Mouse (Mus musculus) right cerebral cortex, postnatal 10 days (tissue): Measurements from ENCODE around the gene Vangl2.

Experiments used
- DNase-seq, 2 experiments: peaks; one replicate each; pipeline ENCODE4 v3.0.0; 2021; ENCODE audit warnings: low spot score in 2 of 2

Gene Vangl2

DNA sequence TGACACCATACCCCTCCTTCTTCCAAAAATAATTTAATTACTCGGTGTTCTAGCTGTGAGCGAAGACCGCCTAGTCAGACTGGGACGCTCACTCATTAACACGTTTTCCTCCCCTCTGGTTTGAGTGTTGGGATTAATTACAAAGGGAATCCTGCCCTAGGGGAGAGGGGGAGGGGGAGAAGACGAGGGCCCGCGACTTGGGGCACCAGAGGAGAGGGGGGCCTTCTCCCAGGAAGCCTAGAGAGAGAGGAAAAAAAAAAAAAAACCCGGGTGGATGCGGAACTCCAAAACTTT, 488 bp downstream of the Vangl2 start:
- DNase-seq, result no peak

DNA sequence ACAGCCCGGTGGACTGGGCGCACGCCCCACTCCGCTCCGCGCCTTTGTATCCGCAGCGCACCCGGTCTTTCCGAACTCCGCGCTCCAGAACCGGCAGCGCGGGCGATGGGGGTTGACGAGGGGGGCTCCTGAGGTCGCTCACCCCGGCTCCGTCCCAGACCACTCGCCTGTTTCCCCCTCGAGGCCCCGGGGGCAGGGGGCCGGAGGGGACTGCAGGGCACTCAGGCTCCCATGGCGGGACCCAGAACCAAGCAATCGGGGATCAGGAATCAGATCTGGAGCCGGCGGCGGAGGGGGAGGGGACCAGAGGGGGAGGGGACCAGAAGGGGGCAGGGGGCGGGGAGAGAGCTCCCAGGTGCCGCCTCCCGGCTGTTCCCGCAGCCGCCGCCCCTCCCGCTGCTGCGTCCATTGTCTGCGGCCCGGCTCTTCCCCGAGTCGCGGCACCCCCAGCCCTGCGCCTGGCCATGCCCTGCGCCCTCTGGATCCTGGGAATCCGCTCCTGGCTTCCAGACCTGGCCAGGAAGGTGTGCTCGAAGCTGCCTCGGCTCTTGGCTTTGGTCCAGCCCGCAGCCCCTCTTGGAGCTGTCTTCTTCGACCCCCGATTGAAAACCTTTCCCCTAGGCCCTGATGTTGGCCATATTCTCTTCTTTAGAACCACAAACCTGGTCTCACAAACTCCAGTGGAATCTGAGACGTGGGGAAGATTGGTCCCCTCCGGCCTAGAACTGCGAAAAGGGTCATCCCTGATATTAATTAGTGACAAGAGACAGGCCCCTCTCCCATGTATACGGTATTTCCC, 1.0 kb downstream of the Vangl2 start:
- peak; percentile 87 to 90 for DNase-seq

DNA sequence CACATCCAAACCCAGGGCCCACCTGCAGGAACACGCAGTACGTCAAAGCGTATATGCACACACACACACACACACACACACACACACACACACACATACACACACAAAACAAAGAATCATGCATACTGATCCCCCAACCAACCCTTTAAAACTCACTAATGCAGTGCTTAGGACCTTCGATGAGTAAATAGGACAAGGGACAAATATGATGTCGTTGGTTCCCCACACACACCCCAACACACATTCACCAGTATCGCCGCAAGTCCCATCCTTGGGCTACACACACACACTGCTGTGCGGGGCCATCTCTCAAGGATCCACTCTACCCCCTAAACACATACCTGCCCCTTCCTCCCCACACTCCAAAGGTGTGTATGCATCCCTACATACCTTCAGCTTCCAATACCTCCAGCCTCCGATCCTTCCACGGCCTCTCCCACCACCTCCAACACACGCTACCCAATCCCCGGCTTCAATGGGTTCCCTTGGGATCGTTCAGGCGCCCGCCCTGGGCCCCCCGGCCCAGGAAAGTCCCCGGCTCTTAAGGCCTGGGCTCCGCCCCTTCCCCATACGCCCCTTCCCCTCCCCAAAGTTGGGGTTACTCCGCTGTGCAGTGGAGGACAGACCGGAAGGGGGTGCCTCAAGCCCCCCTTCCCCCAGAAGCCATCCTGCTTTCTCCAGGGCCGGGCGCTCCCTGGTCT, 1.9 kb downstream of the Vangl2 start:
- DNase-seq, result peak in 1 of 2 experiments; percentile 52

DNA sequence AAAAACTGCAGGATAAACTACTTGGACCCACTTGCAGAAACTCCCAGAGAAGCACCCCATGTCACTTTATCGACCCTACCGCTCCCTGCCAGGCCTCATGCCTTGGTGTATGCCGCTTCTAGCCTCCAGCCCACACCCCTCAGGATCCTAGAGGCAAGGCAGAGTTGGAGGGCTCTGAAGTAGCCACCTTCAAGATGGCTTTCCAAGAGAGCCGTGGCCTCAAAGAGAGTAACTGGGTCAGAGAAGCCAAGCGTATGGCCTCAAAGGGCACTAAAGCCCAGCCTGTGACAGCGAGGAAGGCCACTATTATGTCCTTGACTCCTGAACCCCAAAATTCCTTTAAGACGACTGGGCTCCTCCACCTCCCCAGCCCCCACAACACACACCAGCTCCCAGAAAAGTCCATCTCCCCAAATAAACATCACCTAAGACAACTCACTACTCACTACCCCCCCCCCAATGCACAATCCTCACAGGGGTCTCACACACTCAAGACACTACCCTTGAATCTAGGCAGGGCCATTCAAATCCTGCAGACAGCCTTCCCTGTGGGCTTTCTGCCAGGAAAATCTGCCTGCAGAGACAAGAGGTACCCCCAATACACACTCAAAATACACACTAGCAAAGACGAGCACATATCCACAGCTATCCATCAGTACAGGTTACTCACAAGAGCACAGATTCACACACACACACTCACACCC, 2.9 kb downstream of the Vangl2 start:
- peak in 1 of 2 experiments; percentile 42 for DNase-seq

DNA sequence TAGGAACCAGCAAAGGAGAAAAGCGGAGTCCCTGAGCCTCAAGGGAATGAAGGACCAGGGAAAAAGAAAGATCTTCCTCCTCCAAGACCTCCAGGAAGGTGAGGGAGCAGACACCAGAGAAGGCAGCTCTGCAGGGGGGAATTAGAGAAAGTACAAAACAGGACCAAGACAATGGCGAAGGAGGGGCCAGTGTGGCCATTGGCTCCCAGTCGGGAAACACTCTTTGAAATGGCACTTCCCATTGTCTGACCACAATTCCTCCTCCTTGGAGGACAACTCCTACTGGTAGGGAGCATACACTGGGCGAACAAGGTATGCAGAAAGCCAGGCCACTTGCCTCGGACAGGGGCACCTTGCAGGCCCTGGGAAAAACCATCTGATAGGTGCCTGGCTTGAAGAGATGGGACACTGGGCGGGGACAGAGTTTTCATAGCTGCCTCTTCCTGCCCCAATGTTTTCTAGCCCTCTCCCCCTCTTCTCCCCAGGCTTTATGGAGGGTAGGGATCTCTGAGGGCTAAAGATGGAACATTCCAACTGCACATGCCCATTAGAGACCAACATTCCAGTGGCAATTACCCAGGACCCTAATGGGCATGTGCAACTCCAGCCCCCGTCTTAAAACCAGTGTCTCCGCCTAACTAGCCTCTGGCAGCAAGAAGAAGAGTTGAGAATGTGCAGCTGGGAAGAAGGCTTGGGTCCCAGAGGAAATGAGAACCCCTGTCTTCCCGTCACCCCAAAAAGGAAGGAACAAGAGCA, 3.9 kb downstream of the Vangl2 start:
- DNase-seq, result no peak

DNA sequence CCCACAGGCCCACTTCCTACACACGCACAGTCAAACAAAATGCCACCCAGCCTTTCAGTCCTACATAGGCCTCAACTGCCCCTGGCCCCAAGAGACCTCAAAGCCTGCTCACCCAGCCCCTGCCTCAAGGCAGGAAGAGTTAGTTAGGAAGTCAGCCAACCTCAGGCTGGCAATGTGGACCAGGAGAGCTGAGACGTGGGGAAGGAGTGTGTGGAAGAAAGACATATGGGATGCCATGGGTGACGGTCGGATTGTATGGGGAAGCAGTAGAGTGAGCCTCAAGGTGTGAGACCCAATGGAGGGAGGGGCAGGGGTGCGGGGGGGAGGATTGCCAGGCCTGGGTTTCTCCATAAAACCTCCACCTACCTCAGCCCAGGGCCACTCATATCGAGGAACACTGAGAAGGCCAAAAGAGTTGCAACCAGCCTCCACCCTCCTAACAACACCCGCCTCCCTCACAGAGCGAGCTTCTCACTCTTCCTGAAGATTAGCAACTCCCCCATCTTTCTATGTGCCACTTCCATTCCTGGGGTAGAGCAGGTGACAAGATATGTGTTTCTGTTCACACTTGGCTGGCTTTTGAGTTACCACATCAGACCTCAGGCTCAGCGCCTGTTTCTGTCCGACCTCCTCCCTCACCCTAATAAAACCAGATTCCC, 8.3 kb downstream of the Vangl2 start:
- no peak for DNase-seq

DNA sequence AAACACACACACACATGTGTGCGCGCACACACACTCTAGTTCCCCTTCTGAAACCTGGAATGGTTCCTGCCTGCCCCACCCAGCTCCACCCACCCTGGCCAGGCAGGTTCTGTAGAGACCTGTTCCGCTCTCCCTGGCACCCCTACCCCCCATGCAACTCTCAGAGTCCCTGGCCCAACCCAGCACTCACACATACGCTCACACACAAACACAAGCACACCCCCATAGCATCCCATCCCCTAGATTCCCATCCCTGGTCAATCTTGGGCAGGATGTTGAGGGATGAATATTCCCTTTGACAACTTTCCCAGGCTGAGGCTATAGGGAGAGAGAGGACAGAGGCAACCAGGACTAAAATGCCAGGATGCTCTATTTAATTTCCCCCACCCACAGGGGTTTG, 8.9 kb downstream of the Vangl2 start:
- no peak for DNase-seq

DNA sequence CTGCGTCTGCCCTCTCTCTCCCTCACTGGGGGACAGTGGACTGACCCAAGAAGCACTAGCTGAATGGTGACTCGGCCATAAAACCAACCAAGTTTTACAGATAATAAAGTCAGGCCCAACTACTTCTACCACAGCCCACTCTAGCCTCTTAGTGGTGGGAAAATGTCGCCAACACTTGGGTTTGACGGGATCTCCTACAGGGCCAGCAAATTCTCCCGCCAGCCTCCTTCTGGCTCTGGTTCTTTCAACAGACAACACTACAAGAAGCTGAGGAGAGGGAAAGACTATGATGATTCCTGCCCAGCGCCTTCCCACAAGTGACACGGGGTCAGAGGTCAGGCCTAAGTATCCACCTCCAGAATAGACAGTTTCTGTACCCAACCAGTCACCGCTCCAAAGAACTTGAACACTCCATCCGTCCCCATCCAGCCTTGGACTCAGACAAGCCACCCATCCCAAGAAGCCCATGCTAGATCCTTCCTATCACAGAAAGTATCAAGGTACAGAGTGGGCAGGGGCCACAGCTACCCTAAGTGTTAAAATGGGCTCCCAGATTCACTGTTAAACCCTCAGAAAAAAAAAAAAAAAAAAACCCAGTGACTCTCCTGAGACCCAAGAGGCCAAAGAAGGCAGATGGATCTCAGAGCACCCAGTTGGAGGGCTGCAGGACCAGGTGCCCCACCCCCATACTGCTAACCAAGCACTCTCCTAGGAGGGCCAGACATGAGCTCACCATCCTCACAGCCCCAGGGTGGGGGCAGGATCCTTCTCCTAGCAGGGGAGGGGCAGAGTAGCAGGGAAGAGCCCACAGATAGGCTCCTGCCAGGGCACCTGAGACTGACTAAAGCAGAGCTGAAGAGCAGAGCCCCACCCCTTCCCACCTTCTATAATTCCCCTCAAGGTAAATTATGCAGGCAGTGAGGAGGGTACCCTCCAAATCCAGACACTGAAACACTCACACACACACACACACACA, 9.6 kb downstream of the Vangl2 start:
- no peak for DNase-seq

DNA sequence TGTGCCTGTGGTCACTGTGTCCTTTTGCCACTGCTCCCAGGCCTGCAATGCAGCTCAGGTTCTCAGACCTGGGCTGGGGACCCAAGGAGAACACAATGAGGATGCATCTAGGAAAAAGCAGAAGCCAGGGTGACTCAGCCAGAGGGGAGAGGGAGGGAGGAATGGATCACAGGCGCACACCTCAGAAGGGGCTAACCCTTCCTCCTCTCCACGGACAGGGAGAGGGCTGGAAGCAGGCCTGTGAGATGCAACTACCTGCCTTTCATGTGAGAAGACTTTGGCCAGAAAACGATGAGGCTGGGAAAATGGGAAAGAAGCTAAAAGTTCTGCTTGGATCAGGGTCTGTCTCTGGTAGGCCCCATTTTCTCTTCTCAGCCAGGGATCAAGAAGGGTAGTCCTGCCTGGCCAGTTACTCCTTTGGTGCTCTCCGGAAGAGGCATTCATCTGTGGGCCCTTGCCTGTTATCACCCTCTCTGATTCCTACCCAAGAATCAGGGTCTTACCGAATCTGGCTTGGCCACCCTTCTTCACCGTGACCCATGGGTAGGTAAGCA, 10.7 kb downstream of the Vangl2 start:
- no peak for DNase-seq

DNA sequence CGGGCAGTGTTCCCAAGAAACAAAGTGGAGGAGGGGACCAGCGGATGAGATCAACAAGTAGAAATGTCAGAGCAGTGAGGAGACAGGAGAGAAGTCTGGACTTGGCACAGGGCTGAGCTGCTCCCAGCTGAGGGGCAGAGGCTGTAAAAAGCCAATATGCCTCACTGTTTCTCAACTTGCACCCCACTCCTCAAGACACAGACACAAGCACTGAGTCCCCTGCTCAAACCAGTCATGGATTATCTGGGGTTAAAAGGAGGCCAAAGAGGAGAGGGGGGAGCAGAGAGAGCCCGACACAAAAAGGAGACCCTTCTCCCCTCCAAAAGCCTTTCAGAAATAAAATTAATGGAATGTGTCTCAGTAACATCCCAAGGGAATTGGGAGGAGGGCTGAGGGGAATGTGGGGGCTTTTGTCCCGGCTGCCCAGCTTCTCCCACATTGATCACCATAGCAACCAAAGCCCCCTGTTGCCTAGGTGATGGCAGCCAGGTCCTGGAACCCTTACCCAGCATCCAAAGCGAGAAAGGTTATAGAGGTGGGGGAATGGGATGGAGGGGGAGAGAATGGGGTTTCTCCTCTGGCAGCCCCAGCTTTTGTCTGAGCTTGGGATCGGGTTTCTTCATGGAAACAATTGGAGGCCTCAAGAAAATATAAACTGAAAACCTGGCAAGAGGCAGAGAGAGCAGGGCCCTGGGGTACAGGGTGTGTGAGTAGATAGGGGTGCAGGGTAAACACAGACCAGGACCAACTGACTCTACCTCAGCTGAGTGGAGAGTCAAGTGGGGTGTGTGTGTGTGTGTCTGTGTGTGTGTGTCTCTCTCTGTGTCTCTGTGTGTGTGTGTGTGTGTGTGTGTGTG, 11.4 kb downstream of the Vangl2 start:
- DNase-seq, result peak in 1 of 2 experiments; percentile 51

DNA sequence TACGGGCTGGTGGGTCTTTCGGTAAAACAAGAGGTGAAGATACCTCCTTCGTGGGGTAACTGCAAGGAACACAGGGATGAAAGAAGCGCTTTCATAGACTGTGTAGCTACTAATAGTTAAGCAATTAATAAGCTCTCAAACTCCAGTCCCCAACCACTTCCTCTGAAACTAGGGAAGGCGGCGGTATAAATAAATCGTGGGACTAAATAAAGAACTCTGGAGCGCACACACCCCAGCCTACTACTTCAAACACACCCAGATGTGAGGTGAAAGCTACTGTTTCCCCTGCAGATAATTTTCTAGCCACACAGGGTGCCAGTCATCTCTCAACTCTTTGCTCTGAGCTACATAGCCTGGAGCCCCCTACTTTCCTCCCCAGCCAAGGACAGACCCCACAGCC, 12.2 kb downstream of the Vangl2 start:
- DNase-seq, result no peak

DNA sequence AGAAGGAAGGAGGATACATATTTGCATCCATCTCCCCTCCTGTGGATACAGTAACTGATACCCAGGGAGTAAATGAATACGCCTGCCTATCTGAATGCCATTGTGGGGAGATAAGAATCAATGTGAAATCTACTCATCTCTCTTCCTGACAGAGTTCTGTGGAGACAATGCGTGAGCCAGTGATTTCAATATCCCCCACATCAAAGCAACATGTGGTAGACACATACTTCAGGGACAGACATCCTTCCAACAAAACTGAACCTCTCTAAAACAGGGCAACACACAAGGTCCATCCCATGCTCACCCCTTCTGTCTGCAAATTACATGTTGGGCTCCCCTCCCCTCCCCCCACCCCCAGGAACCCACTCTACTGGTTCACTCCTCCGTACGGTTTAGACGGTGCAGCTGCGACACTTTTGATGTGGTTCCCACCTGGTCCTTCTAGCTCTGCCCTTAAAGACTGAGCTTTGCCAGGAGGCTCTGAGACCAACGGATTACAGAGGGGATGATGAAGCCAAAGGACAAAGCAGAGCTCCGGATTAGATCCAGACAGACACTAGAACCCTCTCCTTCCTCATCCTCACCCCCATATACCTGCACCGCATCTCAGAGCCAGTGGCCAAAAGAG, 12.8 kb downstream of the Vangl2 start:
- DNase-seq, result no peak

DNA sequence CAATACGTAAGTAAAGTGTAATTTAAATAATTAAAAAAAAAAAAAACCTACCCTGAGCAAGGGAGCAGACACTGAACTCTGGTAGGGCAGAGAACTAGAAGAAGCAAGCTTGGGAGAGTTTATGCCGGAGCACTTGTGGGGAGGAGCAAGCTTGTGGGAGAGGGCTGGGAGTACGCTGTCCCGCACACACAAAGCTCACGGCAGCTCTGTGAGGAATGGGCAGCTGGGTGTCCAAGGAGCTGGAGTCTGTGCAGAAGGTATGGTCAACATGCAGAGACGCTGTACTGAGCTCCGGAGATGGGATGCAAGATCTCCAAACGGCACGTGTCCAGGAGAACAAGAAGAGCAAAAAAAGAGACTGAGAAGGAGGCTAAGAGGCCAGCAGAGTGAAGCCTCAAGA, 13.5 kb downstream of the Vangl2 start:
- DNase-seq, result no peak

DNA sequence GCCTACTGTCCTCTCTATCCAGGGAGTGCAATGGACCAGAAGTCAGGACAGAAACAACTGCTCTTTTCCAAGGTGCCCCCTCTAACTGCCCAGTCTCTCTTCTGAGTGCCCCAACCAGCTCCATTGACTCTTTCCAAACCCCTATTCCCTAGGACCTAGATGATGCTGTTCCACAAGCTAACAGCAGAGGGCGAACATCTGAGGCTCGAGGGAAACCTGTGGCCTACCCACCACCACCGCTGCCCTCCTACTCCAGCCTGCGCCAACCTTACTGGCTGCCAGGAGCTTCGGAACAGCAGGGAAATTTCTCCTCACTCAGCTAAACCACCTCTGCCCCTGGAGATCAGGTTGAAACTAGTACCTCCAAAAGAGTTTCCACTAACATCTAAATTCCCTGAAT, 16.2 kb downstream of the Vangl2 start:
- peak in 1 of 2 experiments; percentile 82 for DNase-seq

DNA sequence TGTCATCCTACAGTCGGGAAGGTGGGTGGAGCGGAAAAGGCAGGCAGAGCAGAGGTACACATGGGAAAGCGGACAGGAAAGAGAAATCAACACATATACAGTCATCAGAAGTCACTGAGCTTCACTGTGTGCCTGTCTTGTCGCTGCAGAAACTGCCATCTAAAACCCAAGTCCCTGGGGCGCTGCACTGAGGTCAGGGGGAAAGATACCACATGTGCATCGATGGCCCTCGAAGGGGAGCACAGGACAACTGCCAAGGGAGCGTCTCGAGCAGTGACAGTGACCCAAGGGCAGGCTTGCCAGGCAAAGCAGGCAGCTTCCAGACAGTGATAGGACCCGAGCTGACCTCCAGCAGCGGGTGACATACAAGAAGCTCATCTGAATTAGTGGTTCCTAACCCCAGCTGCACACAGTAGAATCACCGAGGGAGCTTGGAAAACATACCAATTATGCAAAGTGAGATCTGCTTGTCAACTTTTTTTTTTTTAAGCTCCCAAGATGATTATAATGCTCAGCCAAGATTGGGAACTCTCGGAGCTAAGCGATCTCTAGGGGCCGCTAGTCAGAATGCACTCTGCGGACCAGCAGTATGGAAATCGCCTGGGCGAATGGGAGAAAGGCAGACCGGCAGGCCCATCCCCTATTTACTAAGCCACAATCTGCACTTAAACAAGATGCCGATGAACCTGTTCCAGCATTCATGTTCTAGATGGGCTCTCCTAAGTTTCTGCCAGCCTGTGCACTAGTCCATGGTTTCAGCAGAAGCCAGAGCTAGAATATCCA, 18.0 kb downstream of the Vangl2 start:
- peak in 1 of 2 experiments; percentile 23 for DNase-seq

DNA sequence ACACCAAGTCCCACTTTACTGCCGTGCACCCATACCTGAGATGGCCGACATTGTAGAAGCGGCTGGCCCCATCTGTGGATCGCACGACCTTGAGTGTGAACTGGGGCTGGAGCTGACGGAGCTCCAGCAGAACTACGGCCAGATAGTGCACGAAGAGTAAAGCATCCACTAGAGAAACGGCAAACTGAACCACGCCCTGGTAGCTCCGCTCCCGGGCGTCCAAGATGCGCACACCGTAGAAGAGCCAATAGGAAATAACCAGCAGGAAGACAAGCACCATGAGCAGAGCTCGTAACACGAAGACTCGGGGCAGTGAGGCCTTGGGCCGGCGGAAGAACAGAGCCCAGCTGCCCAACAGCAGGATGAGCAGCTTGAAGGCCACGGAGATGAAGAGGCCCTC, 18.8 kb downstream of the Vangl2 start:
- DNase-seq, result peak in 1 of 2 experiments; percentile 13

DNA sequence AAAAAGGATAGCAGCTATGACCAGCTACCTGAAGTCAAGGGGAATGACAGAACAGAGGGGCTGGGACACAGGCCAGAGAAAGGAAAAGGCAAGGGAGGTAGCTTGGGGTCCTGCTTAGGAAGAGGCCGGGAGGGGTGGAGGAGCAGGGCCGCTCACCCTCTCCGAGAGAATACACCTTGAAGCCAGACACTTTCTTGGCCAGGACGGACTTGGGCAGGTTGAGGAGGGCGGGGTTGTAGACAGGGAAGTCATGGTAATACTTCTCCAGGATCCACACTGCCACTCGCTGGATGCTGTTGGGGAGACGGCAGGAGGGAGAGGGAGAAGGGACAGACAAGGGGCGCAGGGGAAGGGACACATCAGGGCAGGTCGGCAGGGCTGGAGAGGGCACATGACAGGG, 19.9 kb downstream of the Vangl2 start:
- DNase-seq, result peak in 1 of 2 experiments; percentile 21

DNA sequence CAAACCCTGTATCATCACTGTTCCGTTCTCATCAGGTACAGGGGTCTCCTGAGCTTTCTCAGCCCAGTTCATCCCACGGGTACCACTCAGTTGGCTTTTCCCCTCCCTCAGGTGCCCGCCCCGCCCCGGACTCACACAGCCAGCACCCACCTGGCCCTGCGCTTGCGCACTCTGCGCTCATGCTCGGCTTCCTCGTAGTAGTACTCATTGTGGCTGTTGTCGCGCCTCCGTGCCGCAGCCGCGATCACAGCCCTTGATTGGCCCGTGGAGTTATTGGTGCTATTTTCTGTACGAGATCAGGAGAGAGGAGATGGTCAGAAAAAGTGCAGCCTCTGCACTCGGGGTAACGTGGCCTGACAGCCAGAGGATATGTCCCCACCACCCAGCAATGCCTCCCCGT, 20.5 kb downstream of the Vangl2 start:
- DNase-seq, result peak in 1 of 2 experiments; percentile 21
